Mouse (Mus musculus): ENCODE measurements around the gene Arhgap30.

GRCm38 (mm10) chr1:171442413-171442760 is 53.6 kb downstream of the Arhgap30 start:
- TF ChIP-seq MYOD1 (IDR thresholded peaks at IDR 0.05; ENCODE audit: control insufficient read depth in 1 of 3, insufficient read length in 2 of 3, low read depth in 2 of 3) (no peak), CEBPB (IDR thresholded peaks at IDR 0.05; ENCODE audit: insufficient read depth, poor library complexity, severe bottlenecking) (no peak), POLR2A (IDR thresholded peaks at IDR 0.05; ENCODE audit: insufficient read length, low read depth) (no peak)

Data from myocyte (in vitro differentiated cells).